Mouse (Mus musculus) myocyte (in vitro differentiated cells): ENCODE data around the gene Sprr2d. TPM values are rescaled to one million over a fixed set of nuclear protein-coding genes. Genes with fewer than 3 reads are reported as not detected.

Experiments used
- H3K27me3 ChIP-seq: one replicate; pipeline ENCODE4 v1.6.1; 2011; ENCODE audit not compliant: control insufficient read depth, insufficient read depth, insufficient read length
- H3K36me3 ChIP-seq: one replicate; pipeline ENCODE4 v1.6.1; 2011; ENCODE audit not compliant: control insufficient read depth, insufficient read depth
- H3K4me2 ChIP-seq: one replicate; pipeline ENCODE4 v1.6.1; 2011; ENCODE audit warnings: low read depth, control low read depth
- H3K4me3 ChIP-seq: one replicate; pipeline ENCODE4 v1.5.1; 2011; ENCODE audit warnings: mild to moderate bottlenecking, control low read depth, moderate library complexity
- H3K79me2 ChIP-seq: one replicate; pipeline ENCODE4 v1.6.1; 2011; ENCODE audit not compliant: control insufficient read depth, insufficient read depth
- H3ac ChIP-seq: one replicate; pipeline ENCODE4 v1.6.1; 2011; ENCODE audit not compliant: control insufficient read depth, insufficient read length
- CEBPB ChIP-seq: IDR thresholded peaks from 2 replicates; pipeline ENCODE4 v1.6.1; 2011; ENCODE audit warnings: mild to moderate bottlenecking, moderate library complexity; ENCODE audit not compliant: poor library complexity, insufficient read depth, severe bottlenecking
- E2F4 ChIP-seq: IDR thresholded peaks from one replicate; pipeline ENCODE4 v1.6.1; 2011; ENCODE audit warnings: mild to moderate bottlenecking, control low read depth, moderate library complexity; ENCODE audit not compliant: insufficient read depth
- MAX ChIP-seq: IDR thresholded peaks from one replicate; pipeline ENCODE4 v1.6.1; 2011; ENCODE audit warnings: low read depth, mild to moderate bottlenecking, control low read depth
- MYOD1 ChIP-seq, 3 experiments: IDR thresholded peaks; one replicate each; pipeline ENCODE4 v1.6.1; 2011; ENCODE audit warnings: control low read depth in 2 of 3, low read depth in 2 of 3, mild to moderate bottlenecking in 2 of 3, moderate library complexity in 1 of 3; ENCODE audit not compliant: insufficient read length in 2 of 3, control insufficient read depth in 1 of 3
- MYOG ChIP-seq, 3 experiments: IDR thresholded peaks; one replicate each; pipeline ENCODE4 v1.6.1; 2011; ENCODE audit warnings: control low read depth in 2 of 3, low read depth in 2 of 3, mild to moderate bottlenecking in 2 of 3; ENCODE audit not compliant: insufficient read length in 2 of 3, control insufficient read depth in 1 of 3, insufficient read depth in 1 of 3
- POLR2A ChIP-seq: IDR thresholded peaks from one replicate; pipeline ENCODE4 v1.6.1; 2011; ENCODE audit warnings: low read depth, mild to moderate bottlenecking, control low read depth, moderate library complexity; ENCODE audit not compliant: insufficient read length
- POLR2AphosphoS2 ChIP-seq: IDR thresholded peaks from one replicate; pipeline ENCODE4 v1.6.1; 2011; ENCODE audit warnings: low read depth, control low read depth; ENCODE audit not compliant: insufficient read length
- REST ChIP-seq: IDR thresholded peaks from one replicate; pipeline ENCODE4 v1.6.1; 2011; ENCODE audit warnings: mild to moderate bottlenecking, control low read depth, moderate library complexity; ENCODE audit not compliant: insufficient read depth, insufficient read length
- SRF ChIP-seq: IDR thresholded peaks from one replicate; pipeline ENCODE4 v1.6.1; 2011; ENCODE audit warnings: low read depth; ENCODE audit not compliant: control insufficient read depth, insufficient read length
- TCF12 ChIP-seq: IDR thresholded peaks from one replicate; pipeline ENCODE4 v1.6.1; 2011; ENCODE audit warnings: mild to moderate bottlenecking, control low read depth; ENCODE audit not compliant: poor library complexity, insufficient read depth, severe bottlenecking
- TCF3 ChIP-seq: IDR thresholded peaks from one replicate; pipeline ENCODE4 v1.6.1; 2011; ENCODE audit warnings: low read depth, control low read depth; ENCODE audit not compliant: insufficient read length
- USF1 ChIP-seq: IDR thresholded peaks from one replicate; pipeline ENCODE4 v1.6.1; 2011; ENCODE audit warnings: low read depth, mild to moderate bottlenecking, control low read depth, moderate library complexity
- polyA plus RNA-seq: library from polyadenylated mRNA; unstranded; fragments of >200 nt; fragmentation: generic; extraction: Trizol; gene quantifications from one replicate; pipeline ENCODE4 v1.2.1, GENCODE M21; 2012; ENCODE audit warnings: missing spikeins

Gene Sprr2d
- polyA plus RNA-seq, 1 experiment: not detected

DNA sequence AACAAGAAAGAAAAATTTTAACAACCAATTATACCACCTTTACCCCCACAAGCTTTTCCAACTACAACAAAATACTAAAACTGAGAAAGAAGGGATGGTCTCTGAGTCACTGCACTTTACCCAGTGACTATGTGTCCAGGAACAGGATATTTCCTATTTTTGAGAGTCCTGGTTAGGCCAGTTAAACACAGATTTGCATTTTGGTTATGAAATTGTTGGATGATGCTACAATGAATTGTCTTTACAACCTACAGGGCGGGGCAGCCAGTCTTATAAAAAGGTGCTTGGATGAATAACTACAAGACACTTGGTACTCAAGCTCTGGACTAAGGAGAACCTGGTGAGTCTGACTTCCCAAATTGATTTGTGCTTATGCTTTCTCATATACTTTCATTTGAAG, 46.4 kb downstream of the Sprr2d start, which contains the start of gene Sprr2h:
Gene Sprr2h, plus strand, starts transcription at position 301 of the 400 bp plus-strand sequence.
- Histone ChIP-seq H3K4me3 (no peak within 1 kb of the TSS), H3K36me3 (no peaks in the 10 kb centered on the region), H3K4me2 (no peak within 1 kb of the TSS), H3K27me3 (no peaks in the 10 kb centered on the region), H3K79me2 (no peaks in the 10 kb centered on the region), H3ac (no peak within 1 kb of the TSS)
- no peak for TF ChIP-seq MAX
- no peak for TF ChIP-seq CEBPB
- TF ChIP-seq POLR2AphosphoS2: no peak
- no peak for TF ChIP-seq POLR2A
- TF ChIP-seq SRF: no peak
- TF ChIP-seq TCF12: no peak
- no peak for TF ChIP-seq REST
- no peak for TF ChIP-seq E2F4
- TF ChIP-seq TCF3: no peak
- no peak for TF ChIP-seq MYOD1 (IDR thresholded peaks at IDR 0.05; ENCODE audit: control insufficient read depth in 1 of 3, insufficient read length in 2 of 3, low read depth in 2 of 3)
- no peak for TF ChIP-seq MYOG (IDR thresholded peaks at IDR 0.05; ENCODE audit: control insufficient read depth in 1 of 3, insufficient read depth in 1 of 3, insufficient read length in 2 of 3, low read depth in 2 of 3)
- no peak for TF ChIP-seq USF1

Other genes starting within 250 kb of the Sprr2d start
- 0.40 TPM for gene Prr9, start 215.2 kb upstream of the Sprr2d start, polyA plus RNA-seq
- gene Lelp1, start 196.4 kb upstream of the Sprr2d start, polyA plus RNA-seq: not detected
- gene Sprr2a1, start 123.3 kb upstream of the Sprr2d start, polyA plus RNA-seq: not detected
- gene Sprr2a2, start 123.2 kb upstream of the Sprr2d start, polyA plus RNA-seq: 2.1 TPM
- 0.25 TPM for gene Sprr2a3, start 53.7 kb upstream of the Sprr2d start, polyA plus RNA-seq
- 0.06 TPM for gene Sprr2b, start 22.5 kb upstream of the Sprr2d start, polyA plus RNA-seq
- not detected for gene Sprr2e, start 13.0 kb downstream of the Sprr2d start, polyA plus RNA-seq
- gene Sprr2f, start 26.0 kb downstream of the Sprr2d start, polyA plus RNA-seq: not detected
- 0.06 TPM for gene Sprr2h, start 46.5 kb downstream of the Sprr2d start, polyA plus RNA-seq
- not detected for gene Sprr2i, start 68.9 kb downstream of the Sprr2d start, polyA plus RNA-seq
- not detected for gene Sprr2j-ps, start 78.9 kb downstream of the Sprr2d start, polyA plus RNA-seq
- 13.6 TPM for gene Gm9774, start 90.3 kb downstream of the Sprr2d start, polyA plus RNA-seq
- gene Sprr2k, start 93.4 kb downstream of the Sprr2d start, polyA plus RNA-seq: 2.8 TPM
- gene Sprr1b, start 99.6 kb downstream of the Sprr2d start, polyA plus RNA-seq: 0.05 TPM
- not detected for gene Sprr3, start 119.6 kb downstream of the Sprr2d start, polyA plus RNA-seq
- gene Sprr1a, start 146.8 kb downstream of the Sprr2d start, polyA plus RNA-seq: 9.2 TPM
- not detected for gene Sprr4, start 161.4 kb downstream of the Sprr2d start, polyA plus RNA-seq
- gene 2310046K23Rik, start 195.4 kb downstream of the Sprr2d start, polyA plus RNA-seq: not detected
- gene Ivl, start 234.6 kb downstream of the Sprr2d start, polyA plus RNA-seq: not detected
- not detected for gene Smcp, start 249.9 kb downstream of the Sprr2d start, polyA plus RNA-seq